Comparison of ENCODE assay signal across 22 mouse cellular contexts in genomic region chr6:128913598-128914254, GRCm38 (mm10). TPM values are rescaled to one million over a fixed set of nuclear protein-coding genes. Genes with fewer than 3 reads are reported as not detected.
A peak's percentile ranks its signal among the peaks of the same experiment; 100 is the strongest.
DNase-seq lines count a peak whose midpoint lies in the region; ATAC-seq and TF ChIP-seq lines count a peak whose summit lies in the region.
"Had no signal": no experiment of that assay in that cellular context is flagged by ENCODE, and none has a peak within 500 bp of the region (broad histone marks: within the 10 kb centered on the region; RNA-seq: fewer than 3 reads in every experiment).

No protein-coding gene starts in this region.

- H3K27me3 ChIP-seq in lung, embryonic 14.5 days (ENCODE audit: insufficient read depth, low read length): no peaks in the 10 kb centered on the region
- H3K27me3 ChIP-seq in stomach, postnatal 0 days (ENCODE audit: control insufficient read depth, insufficient read depth, low read length): no peaks in the 10 kb centered on the region
- H3K27me3 ChIP-seq: forebrain, embryonic 12.5 days; hindbrain, embryonic 15.5 days; neural tube, embryonic 15.5 days had no signal

- H3K9me3 ChIP-seq in lung, embryonic 14.5 days (ENCODE audit: low read depth, low read length): no peaks in the 10 kb centered on the region
- no peaks in the 10 kb centered on the region for H3K9me3 ChIP-seq in stomach, postnatal 0 days (ENCODE audit: control insufficient read depth, low read length)
- H3K9me3 ChIP-seq: forebrain, embryonic 12.5 days; hindbrain, embryonic 15.5 days; neural tube, embryonic 15.5 days had no signal

- no peak for TF ChIP-seq EP300 in stomach, postnatal 0 days (optimal IDR thresholded peaks at IDR 0.05)

- no peak for ATAC-seq in lung, embryonic 14.5 days (ENCODE audit: insufficient read depth)
- peak; percentile 66 for ATAC-seq in common myeloid progenitor, adult 5-6 weeks (replicated peaks; ENCODE audit: low read depth, poor library complexity, severe bottlenecking)
- ATAC-seq in megakaryocyte progenitor cell, adult 5-6 weeks (replicated peaks; ENCODE audit: poor library complexity): peak; percentile 80
- peak; percentile 95 for ATAC-seq in stomach, postnatal 0 days (ENCODE audit: low FRiP score, low TSS enrichment)

- peak; percentile 39 for DNase-seq in lung, embryonic 14.5 days
- DNase-seq in lung, adult 2 months: no peak
- DNase-seq in stomach, postnatal 0 days (ENCODE audit: low spot score): peak; percentile 46
- no peak for DNase-seq in adrenal gland, adult (ENCODE audit: inconsistent age in 2 of 2, low spot score in 1 of 2)
- DNase-seq in adrenal gland, postnatal 4 days (ENCODE audit: low spot score in 2 of 2): no peak
- DNase-seq: cerebellum, adult 9-11 months; gastrocnemius, postnatal 25 days; heart, postnatal 14 days; kidney, adult 2 months; kidney, postnatal 25 days; right cerebral cortex, postnatal 4 days; thymus, postnatal 25 days had no signal

- no peak overlapping the region for H3K4me3 ChIP-seq in lung, embryonic 14.5 days (ENCODE audit: low read depth, low read length)
- H3K4me3 ChIP-seq in lung, adult 2 months (replicated peaks; ENCODE audit: extremely low read depth, low read depth, low read length): no peak overlapping the region
- no peak overlapping the region for H3K4me3 ChIP-seq in stomach, postnatal 0 days (ENCODE audit: low read depth, low read length)
- H3K4me3 ChIP-seq: forebrain, embryonic 12.5 days; hindbrain, embryonic 15.5 days; myocyte; neural tube, embryonic 15.5 days had no signal

- H3K9ac ChIP-seq in lung, embryonic 14.5 days: no peak overlapping the region
- H3K9ac ChIP-seq in stomach, postnatal 0 days (ENCODE audit: low read length): no peak overlapping the region
- H3K9ac ChIP-seq: forebrain, embryonic 12.5 days; hindbrain, embryonic 15.5 days; neural tube, embryonic 15.5 days had no signal

- H3K4me1 ChIP-seq in lung, embryonic 14.5 days (ENCODE audit: insufficient read depth): no peaks in the 10 kb centered on the region; the same call in 1 of the 2 replicates
- H3K4me1 ChIP-seq in lung, adult 2 months (ENCODE audit: control insufficient read depth, insufficient read depth, low read length): peaks cover 6% of the 10 kb centered on the region
- H3K4me1 ChIP-seq in stomach, postnatal 0 days (replicated peaks; ENCODE audit: control insufficient read depth, insufficient read depth): no peaks in the 10 kb centered on the region
- H3K4me1 ChIP-seq: forebrain, embryonic 12.5 days; hindbrain, embryonic 15.5 days; neural tube, embryonic 15.5 days had no signal

- no peak for TF ChIP-seq POLR2A in lung, adult 2 months (IDR thresholded peaks at IDR 0.05; ENCODE audit: borderline replicate concordance, extremely low read depth, low read depth, low read length)

- WGBS in lung, embryonic 14.5 days: 75% methylated on average over 2 of the region's 2 CpGs
- 61% methylated on average over 2 of the region's 2 CpGs for WGBS in lung, adult 2 months
- 71% methylated on average over 2 of the region's 2 CpGs for WGBS in stomach, postnatal 0 days

- no peak overlapping the region for H3K4me2 ChIP-seq in lung, embryonic 14.5 days
- no peak overlapping the region for H3K4me2 ChIP-seq in stomach, postnatal 0 days (replicated peaks; ENCODE audit: low read depth)
- H3K4me2 ChIP-seq: forebrain, embryonic 12.5 days; hindbrain, embryonic 15.5 days; neural tube, embryonic 15.5 days had no signal

- no peak overlapping the region for H3K27ac ChIP-seq in lung, embryonic 14.5 days (ENCODE audit: low read depth)
- H3K27ac ChIP-seq in stomach, postnatal 0 days (replicated peaks): no peak overlapping the region; the same call in 1 of the 2 replicates
- H3K27ac ChIP-seq: forebrain, embryonic 12.5 days; hindbrain, embryonic 15.5 days; neural tube, embryonic 15.5 days had no signal

- no peaks in the 10 kb centered on the region for H3K36me3 ChIP-seq in lung, embryonic 14.5 days (ENCODE audit: insufficient read depth)
- H3K36me3 ChIP-seq in stomach, postnatal 0 days (ENCODE audit: control insufficient read depth, insufficient read depth, low read length): no peaks in the 10 kb centered on the region
- H3K36me3 ChIP-seq: forebrain, embryonic 12.5 days; hindbrain, embryonic 15.5 days; neural tube, embryonic 15.5 days had no signal

- TF ChIP-seq CTCF in lung, embryonic 14.5 days (IDR thresholded peaks at IDR 0.05; ENCODE audit: low read depth): no peak
- no peak for TF ChIP-seq CTCF in lung, adult 2 months (IDR thresholded peaks at IDR 0.05; ENCODE audit: insufficient read depth, low read length)
- TF ChIP-seq CTCF in stomach, postnatal 0 days (IDR thresholded peaks at IDR 0.05; ENCODE audit: low read depth): no peak

RNA-seq across cellular contexts. Expression of gene Clec2g, which starts 20.5 kb away (rescaled TPM):
- polyA plus RNA-seq in lung, embryonic 14.5 days (2014; fragmentation: Nextera tagmentation; extraction: Ambion mirVana): not detected in 2 replicates
- 0.70 TPM in 1 of 2 replicates, not detected in the other for polyA plus RNA-seq in lung, adult 2 months (2012; rRNA removed)
- total RNA-seq in common myeloid progenitor, adult 5-6 weeks (2017): not detected in 2 replicates
- total RNA-seq in megakaryocyte progenitor cell, adult 5-6 weeks (2015): not detected in 2 replicates
- not detected in 2 replicates for total RNA-seq in megakaryocyte progenitor cell, adult 5-6 weeks (2017)
- polyA plus RNA-seq in stomach, postnatal 0 days (2015; fragmentation: Nextera tagmentation; extraction: Ambion mirVana): 3.6 and 3.8 TPM in 2 replicates
- 1 to 10 TPM; 1.7 to 2.7 TPM for total RNA-seq in adrenal gland, postnatal 4 days (2021)
- total RNA-seq: layer of hippocampus, postnatal 10 days had no signal
- polyA plus RNA-seq: C2C12; forebrain, embryonic 12.5 days; hindbrain, embryonic 15.5 days; kidney, adult 2 months; liver, embryonic 16.5 days; myocyte; neural tube, embryonic 15.5 days; stomach, embryonic 14.5 days had no signal

RNA-seq across cellular contexts. Expression of gene BC035044, which starts 22.8 kb away (rescaled TPM):
- polyA plus RNA-seq in lung, embryonic 14.5 days (2014; fragmentation: Nextera tagmentation; extraction: Ambion mirVana): 1.2 TPM in 2 replicates
- 1.2 and 2.7 TPM in 2 replicates for polyA plus RNA-seq in lung, adult 2 months (2012; rRNA removed)
- 213 and 215 TPM in 2 replicates for total RNA-seq in common myeloid progenitor, adult 5-6 weeks (2017)
- total RNA-seq in megakaryocyte progenitor cell, adult 5-6 weeks (2015): 237 and 280 TPM in 2 replicates
- 243 and 287 TPM in 2 replicates for total RNA-seq in megakaryocyte progenitor cell, adult 5-6 weeks (2017)
- 0.59 and 0.68 TPM in 2 replicates for polyA plus RNA-seq in stomach, postnatal 0 days (2015; fragmentation: Nextera tagmentation; extraction: Ambion mirVana)
- 1 to 10 TPM in 1 of 2 experiments, under 1 TPM in 1; 0.67 to 1.7 TPM for total RNA-seq in adrenal gland, postnatal 4 days (2021)
- polyA plus RNA-seq: C2C12, myocyte had no signal

RNA-seq across cellular contexts. Expression of gene Clec2i, which starts 26.3 kb away (rescaled TPM):
- polyA plus RNA-seq in lung, embryonic 14.5 days (2014; fragmentation: Nextera tagmentation; extraction: Ambion mirVana): 0.14 and 0.15 TPM in 2 replicates
- polyA plus RNA-seq in lung, adult 2 months (2012; rRNA removed): 0.79 and 1.6 TPM in 2 replicates
- total RNA-seq in common myeloid progenitor, adult 5-6 weeks (2017): 8.0 and 8.1 TPM in 2 replicates
- total RNA-seq in megakaryocyte progenitor cell, adult 5-6 weeks (2015): 3.1 and 6.7 TPM in 2 replicates
- total RNA-seq in megakaryocyte progenitor cell, adult 5-6 weeks (2017): 4.8 and 9.2 TPM in 2 replicates
- polyA plus RNA-seq in stomach, postnatal 0 days (2015; fragmentation: Nextera tagmentation; extraction: Ambion mirVana): 0.06 and 0.17 TPM in 2 replicates
- total RNA-seq in adrenal gland, postnatal 4 days (2021): under 1 TPM in 1 of 2 experiments, not detected in 1; 0.23 TPM
- total RNA-seq: gastrocnemius, postnatal 25 days; layer of hippocampus, postnatal 10 days had no signal
- polyA plus RNA-seq: C2C12; hindbrain, embryonic 15.5 days; myocyte; neural tube, embryonic 15.5 days; stomach, embryonic 14.5 days had no signal

Comparison
In these comparisons a context has a peak if more than half of its experiments do, and no peak if none do; other contexts are left out.
1. DNase-seq: peak in lung, embryonic 14.5 days (single experiment) and stomach, postnatal 0 days (single experiment); none in lung, adult 2 months (single experiment), adrenal gland, adult (0 of 2) and adrenal gland, postnatal 4 days (0 of 2).
2. RNA of gene BC035044, which starts 22.8 kb away (total RNA-seq): 237 to 287 TPM in megakaryocyte progenitor cell, adult 5-6 weeks and 213 to 215 TPM in common myeloid progenitor, adult 5-6 weeks; 0.67 to 1.7 TPM in adrenal gland, postnatal 4 days; every median in the first group is over 10 times any median in the second.